Mouse (Mus musculus) c-Kit-negative CD71-positive TER-119-positive erythroid progenitor cells, embryonic 14.5 days (primary cell): ENCODE data around the gene Spint2.

Experiments
- DNase-seq: peaks from one replicate; pipeline ENCODE4 v3.0.0-alpha.2; 2013; ENCODE audit warnings: low read depth, low spot score

Gene Spint2

DNA sequence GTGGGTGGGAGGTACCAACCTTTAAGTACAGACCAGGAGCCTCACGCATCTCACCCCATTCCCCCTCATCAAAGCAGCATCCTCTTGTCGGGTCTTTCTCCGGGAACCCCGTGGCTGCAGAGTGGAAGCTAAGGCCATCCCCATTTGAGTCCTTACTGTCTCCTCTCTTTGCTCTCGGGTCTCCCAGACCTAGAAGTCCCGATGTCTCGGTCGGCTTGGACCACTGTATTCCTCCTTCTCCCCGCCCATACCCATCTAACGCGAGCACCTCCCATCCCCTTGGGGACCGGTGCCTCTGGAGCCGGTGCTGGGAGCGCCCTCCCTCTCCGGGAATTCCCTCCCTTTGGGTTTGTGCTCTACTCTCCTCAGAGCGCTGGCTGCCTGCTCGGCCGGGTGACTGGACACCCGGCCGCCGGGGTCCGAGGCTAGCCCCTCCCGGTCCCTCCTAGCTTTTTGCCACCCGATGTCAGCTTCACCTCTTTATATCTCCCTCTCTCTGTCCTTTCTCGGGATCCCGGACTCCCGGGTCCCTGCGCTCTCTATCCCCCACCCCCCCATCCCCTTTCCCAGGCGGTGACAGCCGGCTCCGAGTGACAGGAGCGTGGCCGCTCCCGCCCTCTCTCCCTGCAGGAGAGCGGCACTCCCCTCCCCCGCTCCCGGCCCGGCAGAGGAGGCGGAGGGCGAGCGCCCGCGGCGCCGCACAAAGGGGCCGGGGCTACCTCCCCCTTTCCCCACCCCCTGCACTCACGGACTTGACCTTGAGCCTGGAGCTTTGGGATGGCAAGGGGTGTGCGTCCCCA lies 23.0 kb upstream of the Spint2 start:
- DNase-seq = no peak

- DNase-seq = no peak
These were observed 22.2 kb upstream of the Spint2 start, which contains the start of gene Dpf1 for GRCm38 (mm10) chr7:29303738-29304462. Gene Dpf1 (plus strand): TSS chr7:29303951.

DNA sequence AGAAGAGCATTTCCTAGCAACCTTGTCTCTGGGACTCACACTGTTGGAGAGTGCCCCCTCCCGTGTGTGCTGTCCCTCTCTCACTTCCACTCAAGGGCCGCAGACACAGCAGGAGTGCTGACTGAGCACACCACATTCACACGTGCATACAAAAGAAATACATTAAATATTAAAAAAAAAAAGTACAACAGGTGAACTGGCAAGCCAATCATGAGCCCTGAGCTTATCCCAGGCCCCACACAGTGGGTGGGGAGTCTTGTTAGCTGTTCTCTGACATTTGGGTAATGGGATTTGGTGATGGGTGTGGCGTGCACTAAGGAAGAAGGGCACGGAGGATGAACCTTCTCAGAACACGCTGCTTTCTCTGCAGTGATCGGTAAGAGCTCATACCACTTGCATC lies 20.9 kb upstream of the Spint2 start:
- DNase-seq = no peak

DNA sequence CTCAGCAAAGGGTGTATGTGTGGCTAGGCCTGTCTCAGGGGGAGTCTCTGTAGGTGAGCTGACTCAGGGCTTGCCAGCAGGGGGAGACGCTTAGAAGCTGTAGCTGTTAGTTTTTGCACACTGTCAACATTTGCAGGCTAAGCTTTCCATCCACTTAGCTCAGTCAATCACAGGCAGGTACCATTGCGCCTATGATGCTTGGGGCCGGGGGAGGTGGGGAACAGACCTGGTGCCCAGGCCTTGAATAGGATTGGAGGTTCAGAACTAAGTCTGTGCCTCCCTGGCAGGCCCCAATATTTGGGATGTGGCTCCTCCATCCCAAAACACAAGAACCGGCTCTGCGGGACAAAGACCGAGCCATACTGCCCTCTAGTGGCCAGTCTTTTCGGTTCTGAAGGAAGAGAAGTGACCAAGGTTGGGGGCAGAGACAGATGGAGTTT lies 19.4 kb upstream of the Spint2 start:
- DNase-seq = peak; percentile 36

GRCm38 (mm10) chr7:29296998-29297397 lies 15.3 kb upstream of the Spint2 start:
- peak; percentile 43 for DNase-seq

DNA sequence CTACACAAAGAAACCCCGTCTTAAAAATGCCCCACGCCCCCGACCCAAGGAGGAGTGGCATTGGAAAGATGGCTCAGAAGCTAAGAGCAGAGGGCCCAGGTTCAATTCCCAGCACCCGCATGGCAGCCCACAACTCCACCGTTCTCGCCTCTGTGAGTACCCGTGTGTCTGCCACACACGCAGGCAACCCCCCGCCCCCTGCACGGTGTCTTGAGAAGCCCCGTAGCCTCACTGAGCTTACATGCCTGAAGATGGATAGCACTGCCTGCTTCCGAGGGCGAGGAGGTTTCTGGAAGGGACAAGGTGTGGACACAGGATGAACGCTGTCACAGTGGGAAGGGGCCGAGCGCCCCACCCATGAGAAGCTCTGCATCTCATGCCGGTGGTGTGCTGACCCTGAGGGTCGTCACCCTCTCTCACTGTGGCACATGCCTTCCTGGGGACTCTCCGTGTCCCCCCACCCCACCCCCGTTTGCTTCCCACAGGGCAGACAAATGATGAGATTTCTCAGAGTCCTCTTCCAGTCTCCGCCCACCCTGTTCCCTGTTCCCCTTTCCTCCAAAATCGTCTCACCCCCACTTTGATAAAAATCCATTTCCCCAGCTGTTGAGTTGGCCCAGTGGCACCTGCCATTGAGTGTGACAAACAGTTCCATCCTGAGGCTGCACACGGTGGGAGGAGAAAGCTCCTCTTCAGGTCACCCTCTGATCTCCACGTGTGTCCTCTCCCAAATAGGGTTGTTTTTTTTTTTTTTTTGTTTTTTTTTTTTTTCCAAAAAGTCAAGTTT lies 14.3 kb upstream of the Spint2 start:
- no peak for DNase-seq

DNA sequence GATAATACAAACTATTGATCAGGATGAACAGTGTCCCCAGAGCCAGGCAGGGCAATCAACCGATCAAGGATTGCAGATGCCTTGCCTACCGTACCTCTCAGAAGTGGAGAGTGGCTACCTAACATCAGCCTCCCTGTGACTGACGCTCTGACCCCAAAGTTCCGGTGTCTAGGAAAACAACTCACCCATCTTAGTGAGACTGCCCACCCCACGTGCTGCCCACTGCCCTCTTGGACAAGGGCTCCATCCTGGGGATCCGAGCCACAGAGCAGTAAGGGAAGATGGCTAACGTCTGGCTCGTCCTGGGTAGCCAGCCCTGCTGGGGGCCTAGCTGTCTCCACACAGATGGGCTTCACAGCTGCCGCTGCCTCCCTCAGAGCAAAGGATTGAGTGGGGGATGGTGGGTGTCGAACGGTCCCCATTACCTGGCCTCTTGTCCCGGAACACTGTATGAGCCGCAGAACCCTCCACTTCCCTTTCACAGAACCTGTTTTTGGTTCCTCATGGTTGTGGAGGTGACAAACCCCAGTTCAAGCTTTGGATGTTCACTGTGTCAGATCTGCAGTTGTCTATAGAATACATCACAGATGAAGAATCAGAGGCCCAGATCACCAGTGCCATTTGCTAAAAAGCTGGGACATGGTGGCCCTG lies 12.5 kb upstream of the Spint2 start:
- no peak for DNase-seq

DNA sequence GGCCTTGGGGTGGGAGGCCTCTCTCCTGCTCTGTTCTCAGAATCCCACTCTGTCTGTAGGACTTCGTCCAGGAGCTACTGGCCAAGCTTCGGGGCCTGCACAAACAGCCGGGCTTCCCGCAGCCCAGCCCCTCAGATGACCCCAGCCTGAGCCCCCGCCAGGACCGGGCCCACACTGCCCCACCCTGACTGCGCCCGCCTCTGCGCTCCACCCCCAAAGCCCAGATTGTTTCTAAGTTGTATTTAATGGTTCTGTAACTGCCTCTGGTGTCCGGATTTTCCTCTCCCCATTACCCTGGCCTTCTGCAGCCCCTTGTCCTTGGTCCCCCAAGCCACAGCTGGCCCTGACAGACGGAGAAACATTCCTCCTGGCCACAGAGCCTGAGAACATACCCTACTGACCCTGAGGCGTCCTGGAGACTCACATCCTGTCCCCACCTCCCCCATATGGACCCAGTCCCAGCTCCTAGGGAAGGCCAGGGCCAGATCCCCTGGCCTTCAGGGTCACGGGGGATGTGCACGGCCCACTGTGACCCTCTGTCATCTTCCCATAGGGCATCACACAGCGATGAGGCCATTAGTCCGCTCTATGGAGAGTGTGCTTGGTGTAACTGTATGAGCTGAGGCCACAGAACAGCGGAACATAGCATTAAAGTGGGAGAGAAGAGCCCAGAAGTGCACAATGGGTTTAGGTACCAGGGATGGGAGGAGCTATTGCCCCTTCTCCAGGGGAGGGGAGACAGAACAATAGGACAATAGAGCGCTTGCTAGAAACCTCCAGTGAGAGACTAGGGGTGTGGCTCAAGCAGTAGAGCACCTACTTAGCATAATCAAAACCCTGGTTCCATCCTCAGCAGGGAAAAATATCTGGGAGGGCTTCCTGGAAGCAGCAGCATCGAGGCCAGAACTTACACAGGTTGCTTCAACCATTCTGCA lies 11.7 kb upstream of the Spint2 start:
- DNase-seq = no peak

DNA sequence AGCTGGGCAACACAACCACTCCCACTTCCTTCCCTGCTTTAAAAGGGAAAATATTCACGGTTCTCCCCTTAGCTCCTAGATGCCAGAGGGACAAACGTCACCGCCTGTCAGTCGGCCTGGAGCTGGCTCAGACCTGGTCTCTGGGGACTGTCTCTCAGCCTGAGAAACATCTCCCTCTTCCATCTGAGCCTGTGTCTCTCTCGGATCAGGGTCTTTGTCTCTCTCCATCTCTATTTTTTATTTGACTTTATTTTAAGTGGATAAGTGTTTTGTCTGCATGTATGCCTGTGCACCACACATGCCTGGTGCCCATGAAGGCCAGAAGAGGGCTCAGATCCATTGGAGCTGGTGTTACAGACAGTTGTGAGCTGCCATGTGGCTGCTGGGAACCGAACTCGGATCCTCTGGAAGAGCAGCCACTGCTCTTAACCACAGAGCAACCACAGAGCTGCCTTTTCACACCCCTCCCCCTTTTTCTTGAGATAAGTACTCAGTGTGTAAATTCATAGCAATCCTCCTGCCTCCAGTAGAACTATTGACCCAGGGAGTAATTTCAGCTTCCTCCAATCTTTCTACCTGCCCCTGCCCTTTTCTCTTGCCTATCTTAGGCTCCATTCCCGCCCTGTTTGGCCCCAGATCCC lies 10.9 kb upstream of the Spint2 start:
- DNase-seq = no peak

DNA sequence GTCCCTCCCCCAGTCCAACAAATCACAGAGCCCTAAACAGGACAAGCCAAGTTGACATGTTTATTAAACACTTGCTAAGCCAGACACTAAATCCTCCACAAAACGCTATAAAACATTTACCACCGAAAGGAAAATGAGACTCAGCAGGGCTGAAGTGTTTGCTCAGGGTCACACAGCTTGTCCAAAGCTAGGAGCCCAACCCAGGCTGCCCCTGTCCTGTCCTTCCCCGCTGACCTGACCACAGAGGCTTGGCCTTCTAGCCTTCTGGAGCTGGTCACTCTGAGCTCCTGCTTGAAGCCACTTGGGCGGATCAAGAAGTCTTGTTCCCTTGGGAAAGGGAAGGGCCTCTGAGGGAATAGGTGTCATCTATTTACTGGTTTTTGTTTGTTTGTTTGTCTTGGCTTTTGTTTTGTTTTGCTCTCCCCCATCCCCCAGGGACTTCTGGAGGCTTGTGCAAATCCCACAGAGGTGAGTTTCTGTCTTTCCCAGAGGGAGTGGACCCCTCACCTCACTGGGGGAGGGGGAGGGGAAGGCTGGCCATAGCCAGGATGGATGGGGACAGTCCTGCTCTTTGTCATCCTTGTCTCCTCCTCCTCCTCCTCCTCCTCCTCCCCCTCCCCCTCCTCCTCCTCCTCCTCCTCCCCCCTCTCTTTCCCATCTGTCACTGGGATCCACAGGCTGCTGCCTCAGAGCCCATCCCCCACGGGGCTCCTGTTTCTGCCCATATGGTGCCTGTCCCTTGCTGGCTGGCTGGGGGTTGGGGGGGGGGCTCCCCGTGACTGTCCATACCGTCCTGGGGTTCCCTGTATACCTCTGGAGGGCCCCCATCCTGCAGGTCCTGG lies 10.1 kb upstream of the Spint2 start:
- DNase-seq = no peak

- no peak for DNase-seq
These were observed 9.2 kb upstream of the Spint2 start for GRCm38 (mm10) chr7:29290691-29291485.

DNA sequence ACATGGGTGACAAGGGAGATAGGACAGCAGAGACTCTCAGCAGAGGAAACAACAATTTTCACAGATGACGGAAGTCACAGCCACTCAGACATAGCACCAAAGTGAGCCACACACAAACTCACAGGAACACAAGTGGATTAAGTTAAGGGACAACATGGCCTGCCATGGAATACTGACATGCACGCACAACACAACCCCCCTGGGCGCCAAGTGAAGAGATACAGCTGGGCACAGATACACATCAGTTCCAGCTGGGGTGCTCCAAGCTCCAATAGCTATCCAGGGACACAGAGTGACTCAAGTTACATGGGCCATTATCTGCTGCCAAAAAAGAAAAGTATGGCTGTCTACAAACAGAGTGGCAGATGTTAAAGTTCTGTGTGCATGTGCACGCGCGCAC lies 8.1 kb upstream of the Spint2 start:
- DNase-seq = no peak

GRCm38 (mm10) chr7:29288942-29289638 lies 7.4 kb upstream of the Spint2 start, which contains the start of gene Ppp1r14a:
Gene Ppp1r14a (plus strand): TSS chr7:29289308.
- DNase-seq = no peak

- no peak for DNase-seq
These were observed 6.4 kb upstream of the Spint2 start for GRCm38 (mm10) chr7:29288079-29288478.

DNA sequence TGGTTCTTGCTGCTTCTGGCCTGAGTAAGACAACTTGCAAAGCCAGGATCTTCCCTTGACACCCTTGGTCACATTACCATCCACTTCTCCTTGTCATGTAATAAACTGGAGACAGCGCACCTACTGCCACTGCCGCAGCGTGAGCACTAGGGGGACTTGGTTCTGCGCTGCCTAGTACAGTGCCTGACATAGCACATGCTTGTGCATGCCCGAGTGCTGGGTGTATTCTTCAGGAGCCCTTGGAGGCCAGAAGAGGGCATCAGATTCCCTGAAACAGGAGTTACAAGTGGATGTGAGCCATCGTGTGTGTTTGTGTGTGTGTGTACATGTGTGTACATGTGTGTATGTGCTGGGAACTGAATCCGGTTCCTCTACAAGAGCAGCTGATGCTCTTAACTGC lies 5.8 kb upstream of the Spint2 start:
- DNase-seq = no peak

- DNase-seq = no peak
These were observed 2.8 kb upstream of the Spint2 start for GRCm38 (mm10) chr7:29284523-29284922.

- DNase-seq = no peak
These were observed 2.2 kb upstream of the Spint2 start for GRCm38 (mm10) chr7:29283876-29284275.
